Mouse (Mus musculus): ENCODE measurements around the gene Chrna3. TPM values are rescaled to one million over a fixed set of nuclear protein-coding genes. Genes with fewer than 3 reads are reported as not detected.

The Chrna3 gene
- 16.4 TPM for polyA plus RNA-seq (2014; fragmentation: Illumina TruSeq; extraction: RNeasy Lipid Tissue Mini Kit (QIAGEN cat#74804); ENCODE audit: low read depth, low replicate concordance)

DNA sequence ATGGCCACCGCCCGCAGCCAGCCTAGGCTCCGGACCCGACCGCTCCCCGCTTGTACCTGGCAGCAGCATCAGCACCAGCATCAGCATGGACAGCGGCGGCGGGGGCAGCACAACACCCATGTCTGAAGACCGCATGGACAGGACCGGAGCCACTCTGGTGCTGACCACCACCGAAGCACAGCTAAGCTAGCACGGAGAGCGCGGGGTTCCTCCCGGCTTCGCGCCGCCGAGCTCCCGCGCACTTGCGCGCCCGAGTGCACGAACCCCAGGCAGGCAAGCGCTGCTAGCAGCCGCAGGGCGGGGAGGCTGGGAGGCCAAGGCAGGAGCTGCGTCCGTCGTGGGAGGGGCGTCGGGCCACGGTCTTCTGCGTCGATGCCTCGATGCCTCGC lies at the start of gene Chrna3:
Chrna3 (minus strand) TSS at position 288 of the 389 bp plus-strand sequence.

DNA sequence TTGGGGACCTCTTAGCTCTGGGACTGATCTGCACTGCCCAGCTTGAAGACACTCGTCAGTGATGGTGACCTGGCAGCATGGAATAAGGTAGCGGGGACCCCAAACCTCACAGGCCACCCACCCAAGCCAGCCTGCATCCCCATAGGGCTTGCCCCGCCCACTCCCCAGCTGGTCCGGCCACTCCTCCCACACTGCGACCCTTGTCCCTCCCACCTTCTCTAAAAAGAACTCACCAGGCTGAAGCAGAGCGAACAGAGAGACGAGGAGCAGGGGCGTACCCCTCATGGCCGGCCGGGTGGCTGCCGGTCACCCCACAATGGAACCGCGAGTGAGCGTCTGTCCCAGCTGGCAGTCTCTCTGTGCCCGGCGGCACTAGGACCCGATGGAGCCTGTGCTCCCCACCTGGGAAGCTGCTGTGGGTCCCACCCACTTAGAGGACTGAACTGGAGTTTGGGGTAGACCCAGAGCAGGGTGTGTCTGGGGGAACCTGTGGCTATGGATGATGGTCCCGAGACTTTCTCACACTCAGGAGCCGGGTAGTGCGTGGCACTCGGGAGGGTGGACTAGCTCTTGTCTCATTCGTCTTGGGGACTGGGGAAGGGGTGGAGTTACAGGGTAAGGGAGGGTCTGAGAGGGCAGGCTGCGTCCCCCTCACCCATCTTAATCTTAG lies 22.0 kb upstream of the Chrna3 start, which contains the start of gene Chrnb4:
Chrnb4 (minus strand) TSS at position 569 of the 670 bp plus-strand sequence.

DNA sequence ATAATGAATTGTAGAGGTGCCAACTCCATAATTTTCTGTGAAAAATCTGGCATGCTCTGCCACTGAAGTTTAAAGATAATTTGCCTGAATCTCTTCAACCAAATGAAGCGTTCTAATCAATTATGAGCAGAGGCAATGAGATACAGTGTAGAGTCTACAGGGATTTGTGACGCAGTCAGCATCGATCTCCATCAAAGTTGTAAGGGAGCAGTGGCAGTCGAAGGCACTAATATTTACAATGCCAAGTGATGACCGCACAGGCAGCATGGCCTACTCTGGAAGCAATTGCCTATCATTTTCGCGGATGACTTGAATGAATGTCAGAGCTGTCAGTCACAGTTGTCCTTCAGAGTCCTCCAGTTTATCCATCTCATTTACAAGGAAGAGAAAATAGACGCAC lies 45.7 kb downstream of the Chrna3 start, which contains the start of gene Chrna5:
Chrna5 (plus strand) TSS at position 207 of the 400 bp plus-strand sequence.

Other genes with a start within 250 kb of the Chrna3 start
- gene Ireb2, start 162.8 kb downstream of the Chrna3 start, polyA plus RNA-seq (2014; fragmentation: Illumina TruSeq; extraction: RNeasy Lipid Tissue Mini Kit (QIAGEN cat#74804); ENCODE audit: low read depth, low replicate concordance), result 202 TPM
- 5.6 TPM for gene Hykk, start 109.3 kb downstream of the Chrna3 start, polyA plus RNA-seq (2014; fragmentation: Illumina TruSeq; extraction: RNeasy Lipid Tissue Mini Kit (QIAGEN cat#74804); ENCODE audit: low read depth, low replicate concordance)
- 549 TPM for gene Psma4, start 75.8 kb downstream of the Chrna3 start, polyA plus RNA-seq (2014; fragmentation: Illumina TruSeq; extraction: RNeasy Lipid Tissue Mini Kit (QIAGEN cat#74804); ENCODE audit: low read depth, low replicate concordance)
- gene AY074887, start 75.6 kb downstream of the Chrna3 start, polyA plus RNA-seq (2014; fragmentation: Illumina TruSeq; extraction: RNeasy Lipid Tissue Mini Kit (QIAGEN cat#74804); ENCODE audit: low read depth, low replicate concordance), result not detected
- gene Chrna5, start 45.7 kb downstream of the Chrna3 start, polyA plus RNA-seq (2014; fragmentation: Illumina TruSeq; extraction: RNeasy Lipid Tissue Mini Kit (QIAGEN cat#74804); ENCODE audit: low read depth, low replicate concordance), result 0.64 TPM
- gene Chrnb4, start 22.2 kb upstream of the Chrna3 start, polyA plus RNA-seq (2014; fragmentation: Illumina TruSeq; extraction: RNeasy Lipid Tissue Mini Kit (QIAGEN cat#74804); ENCODE audit: low read depth, low replicate concordance), result 5.2 TPM
- gene Ube2q2, start 122.3 kb upstream of the Chrna3 start, polyA plus RNA-seq (2014; fragmentation: Illumina TruSeq; extraction: RNeasy Lipid Tissue Mini Kit (QIAGEN cat#74804); ENCODE audit: low read depth, low replicate concordance), result 213 TPM
- 55.1 TPM for gene Fbxo22, start 182.4 kb upstream of the Chrna3 start, polyA plus RNA-seq (2014; fragmentation: Illumina TruSeq; extraction: RNeasy Lipid Tissue Mini Kit (QIAGEN cat#74804); ENCODE audit: low read depth, low replicate concordance)